Mouse (Mus musculus): ENCODE data around the gene Obp2b. TPM values are rescaled to one million over a fixed set of nuclear protein-coding genes. Genes with fewer than 3 reads are reported as not detected.

Obp2b gene
- polyA plus RNA-seq, 1 experiment from 2014 or later: not detected

- Histone ChIP-seq H3K36me3 (replicated peaks) (no peaks in the 10 kb centered on the region), H3K27me3 (replicated peaks) (no peaks in the 10 kb centered on the region), H3K9ac (no peak overlapping the region), H3K4me2 (no peak overlapping the region), H3K4me3 (no peak overlapping the region), H3K9me3 (no peaks in the 10 kb centered on the region), H3K4me1 (no peaks in the 10 kb centered on the region), H3K27ac (no peak overlapping the region)
- ATAC-seq (replicated peaks): no peak
- 70% methylated on average over 5 of the region's 5 CpGs for WGBS
Observed at GRCm38 (mm10) chr2:25785573-25786322, 48.9 kb downstream of the Obp2b start.

GRCm38 (mm10) chr2:25789092-25789491, 52.3 kb downstream of the Obp2b start:
- Histone ChIP-seq H3K36me3 (replicated peaks) (no peaks in the 10 kb centered on the region), H3K27ac (no peak overlapping the region), H3K4me2 (no peak overlapping the region), H3K27me3 (replicated peaks) (no peaks in the 10 kb centered on the region), H3K4me3 (no peak overlapping the region), H3K9ac (no peak overlapping the region), H3K9me3 (no peaks in the 10 kb centered on the region), H3K4me1 (no peaks in the 10 kb centered on the region)
- ATAC-seq (replicated peaks): no peak
- 93% methylated on average over 3 of the region's 3 CpGs for WGBS

Other genes starting within 250 kb of the Obp2b start
- not detected in 2 replicates for gene Lcn12, start 243.1 kb upstream of the Obp2b start, polyA plus RNA-seq (2015; fragmentation: Nextera tagmentation; extraction: Ambion mirVana)
- gene Fbxw5, start 236.3 kb upstream of the Obp2b start, polyA plus RNA-seq (2015; fragmentation: Nextera tagmentation; extraction: Ambion mirVana): 147 and 151 TPM in 2 replicates
- gene C8g, start 235.3 kb upstream of the Obp2b start, polyA plus RNA-seq (2015; fragmentation: Nextera tagmentation; extraction: Ambion mirVana): 6.4 and 7.4 TPM in 2 replicates
- 18.9 and 21.2 TPM in 2 replicates for gene Traf2, start 190.1 kb upstream of the Obp2b start, polyA plus RNA-seq (2015; fragmentation: Nextera tagmentation; extraction: Ambion mirVana)
- gene Edf1, start 179.2 kb upstream of the Obp2b start, polyA plus RNA-seq (2015; fragmentation: Nextera tagmentation; extraction: Ambion mirVana): 352 and 378 TPM in 2 replicates
- gene Mamdc4, start 162.2 kb upstream of the Obp2b start, polyA plus RNA-seq (2015; fragmentation: Nextera tagmentation; extraction: Ambion mirVana): 4.7 and 4.8 TPM in 2 replicates
- gene Phpt1, start 161.8 kb upstream of the Obp2b start, polyA plus RNA-seq (2015; fragmentation: Nextera tagmentation; extraction: Ambion mirVana): 155 and 162 TPM in 2 replicates
- 13.8 and 14.1 TPM in 2 replicates for gene Ajm1, start 155.3 kb upstream of the Obp2b start, polyA plus RNA-seq (2015; fragmentation: Nextera tagmentation; extraction: Ambion mirVana)
- gene Rabl6, start 128.5 kb upstream of the Obp2b start, polyA plus RNA-seq (2015; fragmentation: Nextera tagmentation; extraction: Ambion mirVana): 71.3 and 75.7 TPM in 2 replicates
- 0.18 and 0.28 TPM in 2 replicates for gene Ccdc183, start 119.3 kb upstream of the Obp2b start, polyA plus RNA-seq (2015; fragmentation: Nextera tagmentation; extraction: Ambion mirVana)
- 55.4 and 56.4 TPM in 2 replicates for gene Tmem141, start 115.0 kb upstream of the Obp2b start, polyA plus RNA-seq (2015; fragmentation: Nextera tagmentation; extraction: Ambion mirVana)
- 3.5 and 4.6 TPM in 2 replicates for gene Fcna, start 109.0 kb upstream of the Obp2b start, polyA plus RNA-seq (2015; fragmentation: Nextera tagmentation; extraction: Ambion mirVana)
- gene Lcn8, start 83.9 kb upstream of the Obp2b start, polyA plus RNA-seq (2015; fragmentation: Nextera tagmentation; extraction: Ambion mirVana): not detected in 2 replicates
- not detected in 2 replicates for gene Lcn5, start 79.1 kb upstream of the Obp2b start, polyA plus RNA-seq (2015; fragmentation: Nextera tagmentation; extraction: Ambion mirVana)
- not detected in 2 replicates for gene Lcn6, start 60.2 kb upstream of the Obp2b start, polyA plus RNA-seq (2015; fragmentation: Nextera tagmentation; extraction: Ambion mirVana)
- not detected in 2 replicates for gene Lcn10, start 54.3 kb upstream of the Obp2b start, polyA plus RNA-seq (2015; fragmentation: Nextera tagmentation; extraction: Ambion mirVana)
- not detected in 2 replicates for gene Obp2a, start 37.0 kb upstream of the Obp2b start, polyA plus RNA-seq (2015; fragmentation: Nextera tagmentation; extraction: Ambion mirVana)
- gene Bmyc, start 30.3 kb upstream of the Obp2b start, polyA plus RNA-seq (2015; fragmentation: Nextera tagmentation; extraction: Ambion mirVana): 139 and 143 TPM in 2 replicates
- not detected in 2 replicates for gene Lcn3, start 28.6 kb downstream of the Obp2b start, polyA plus RNA-seq (2015; fragmentation: Nextera tagmentation; extraction: Ambion mirVana)
- not detected in 2 replicates for gene Lcn11, start 40.0 kb downstream of the Obp2b start, polyA plus RNA-seq (2015; fragmentation: Nextera tagmentation; extraction: Ambion mirVana)
- not detected in 2 replicates for gene Gm13539, start 45.2 kb downstream of the Obp2b start, polyA plus RNA-seq (2015; fragmentation: Nextera tagmentation; extraction: Ambion mirVana)
- gene Glt6d1, start 78.8 kb downstream of the Obp2b start, polyA plus RNA-seq (2015; fragmentation: Nextera tagmentation; extraction: Ambion mirVana): not detected in 2 replicates
- gene Lcn9, start 86.1 kb downstream of the Obp2b start, polyA plus RNA-seq (2015; fragmentation: Nextera tagmentation; extraction: Ambion mirVana): not detected in 2 replicates
- not detected in 2 replicates for gene Sohlh1, start 110.2 kb downstream of the Obp2b start, polyA plus RNA-seq (2015; fragmentation: Nextera tagmentation; extraction: Ambion mirVana)
- gene Kcnt1, start 126.7 kb downstream of the Obp2b start, polyA plus RNA-seq (2015; fragmentation: Nextera tagmentation; extraction: Ambion mirVana): 14.4 and 20.7 TPM in 2 replicates
- 88.1 and 99.8 TPM in 2 replicates for gene Camsap1, start 246.3 kb downstream of the Obp2b start, polyA plus RNA-seq (2015; fragmentation: Nextera tagmentation; extraction: Ambion mirVana)

Measured in midbrain, embryonic 15.5 days (tissue).